Mouse (Mus musculus): Measurements from ENCODE around the gene Aen.

DNA sequence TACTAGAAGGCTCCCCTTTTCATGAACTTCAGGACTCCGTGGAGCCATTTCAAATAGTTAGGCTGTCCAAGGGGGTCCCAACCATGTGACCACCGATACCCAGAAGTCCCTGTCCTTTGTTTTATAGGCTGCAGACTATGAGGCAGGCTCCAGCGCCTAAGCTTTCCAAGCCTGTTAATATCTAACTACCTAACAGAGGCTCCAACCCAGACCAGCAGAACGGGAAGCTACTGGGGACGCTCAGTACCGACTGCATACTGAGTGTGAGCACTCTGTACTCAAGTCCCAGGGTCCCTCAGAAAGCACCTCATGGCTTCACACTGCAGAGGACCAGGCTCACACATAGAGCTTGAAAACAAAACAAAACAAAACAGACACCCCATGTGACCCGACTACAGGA lies 26.9 kb downstream of the Aen start:
- no peak for TF ChIP-seq CTCF (conservative IDR thresholded peaks at IDR 0.05; ENCODE audit: low read length)
- TF ChIP-seq NANOG (IDR thresholded peaks at IDR 0.05; ENCODE audit: borderline replicate concordance, low read length): no peak
- no peak for TF ChIP-seq POU5F1 (IDR thresholded peaks at IDR 0.05; ENCODE audit: borderline replicate concordance, low read length)

All from E14TG2a.4 (cell line).